Mouse (Mus musculus): ENCODE data around the gene Cnot10. TPM values are rescaled to one million over a fixed set of nuclear protein-coding genes. Genes with fewer than 3 reads are reported as not detected.
"Not testable (repeated sequence)": the region's sequence is repeated elsewhere in the genome, so short reads cannot be mapped to it uniquely, and the experiment has no call there.

The Cnot10 gene
- total RNA-seq, 2 experiments from 2014 or later: 51.4 to 56.1 TPM

DNA sequence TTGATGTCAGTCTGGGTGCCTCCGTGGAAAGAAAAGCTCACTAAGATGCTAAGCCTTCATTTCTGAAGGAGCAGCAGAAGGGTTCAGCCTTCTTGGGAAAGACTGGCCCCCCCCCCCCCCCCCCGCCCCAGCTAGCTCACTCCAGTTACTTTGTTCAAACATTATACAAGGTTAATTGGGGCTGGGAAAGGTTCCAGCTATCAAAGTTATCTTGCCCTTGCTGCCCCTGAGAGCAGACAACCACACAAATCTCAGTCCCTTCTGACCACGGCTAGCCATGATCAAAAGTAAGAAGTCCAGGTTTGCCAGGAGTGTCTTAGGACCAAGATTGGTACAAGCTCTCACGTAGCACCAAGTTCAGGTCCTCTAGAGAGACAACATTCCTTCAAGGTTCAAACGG is 29.0 kb upstream of the Cnot10 start:
- Histone ChIP-seq H3K27ac (no peak overlapping the region), H3K4me3 (no peak overlapping the region)
- TF ChIP-seq CTCF (conservative IDR thresholded peaks at IDR 0.05): no peak
- DNase-seq (ENCODE audit: low spot score in 2 of 2): no peak

DNA sequence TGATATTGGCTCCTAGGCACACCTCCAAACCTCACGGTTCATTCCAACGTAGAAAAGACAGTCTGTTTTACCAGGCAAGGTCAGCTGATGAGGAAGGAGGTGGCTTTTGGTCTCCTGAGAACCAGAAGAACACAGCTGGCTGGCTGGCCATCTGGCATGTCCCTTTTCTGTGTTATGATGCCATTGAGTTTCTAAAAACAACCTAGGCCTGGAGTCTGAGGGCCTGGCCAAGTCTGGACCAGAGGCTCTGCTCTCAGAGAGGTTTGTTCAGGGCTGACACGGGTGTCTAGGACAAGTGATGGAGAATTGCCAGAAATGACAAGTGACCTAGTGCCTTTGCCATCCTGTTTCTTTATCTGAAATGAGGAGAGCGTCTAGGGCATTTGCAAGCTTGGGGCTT is 28.1 kb upstream of the Cnot10 start:
- TF ChIP-seq CTCF (conservative IDR thresholded peaks at IDR 0.05): no peak

DNA sequence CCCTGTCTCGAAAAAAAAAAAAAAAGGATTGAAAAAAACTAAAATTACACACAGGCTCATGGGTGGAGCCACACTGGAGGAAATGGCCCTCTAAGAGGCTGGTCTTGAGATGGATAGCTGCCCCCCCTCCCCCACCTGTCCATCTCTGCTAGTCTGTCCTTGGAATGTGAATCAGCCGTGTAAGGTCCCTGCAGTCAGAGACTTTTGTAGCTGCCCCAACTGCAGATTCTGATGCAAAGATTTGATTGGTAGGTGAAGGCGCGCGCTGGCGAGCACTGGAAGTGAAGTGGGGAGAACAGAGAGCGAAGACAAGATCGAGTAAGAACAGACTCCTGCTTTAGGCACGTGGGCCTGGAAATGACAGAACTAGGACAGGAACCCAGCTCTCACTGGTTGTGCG is 26.9 kb upstream of the Cnot10 start:
- no peak overlapping the region for H3K4me3 ChIP-seq
- DNase-seq (ENCODE audit: low spot score in 2 of 2): no peak
- no peak for TF ChIP-seq CTCF (conservative IDR thresholded peaks at IDR 0.05)

More for the DNA sequence above, 28.1 kb upstream of the Cnot10 start:
- H3K4me3 ChIP-seq: no peak overlapping the region
- DNase-seq (ENCODE audit: low spot score in 2 of 2): no peak
- no peak overlapping the region for H3K27ac ChIP-seq

DNA sequence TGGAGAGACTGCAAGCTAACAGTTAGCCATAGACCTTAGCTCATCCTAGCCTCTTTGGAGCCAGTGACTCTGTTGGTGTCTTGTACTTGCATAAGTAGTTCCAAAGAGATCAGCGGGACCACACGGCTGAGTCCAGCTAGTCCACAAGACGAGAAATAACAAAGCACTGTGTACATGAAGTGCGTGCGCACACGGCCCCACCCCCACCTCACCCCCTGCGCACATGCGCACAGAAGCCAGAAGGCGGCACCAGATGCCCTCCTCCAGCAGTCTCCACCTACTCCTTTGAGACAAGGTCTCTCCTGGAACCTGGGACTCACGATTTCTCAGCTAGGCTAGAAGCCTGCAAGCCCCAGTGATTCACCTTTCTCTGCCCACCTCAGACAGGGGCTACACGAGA is 23.8 kb upstream of the Cnot10 start:
- DNase-seq (ENCODE audit: low spot score in 2 of 2): no peak
- Histone ChIP-seq H3K4me3 (no peak overlapping the region), H3K27ac (peak overlapping the region; percentile 1; the same call in 1 of the 2 replicates)
- TF ChIP-seq CTCF (conservative IDR thresholded peaks at IDR 0.05): no peak

More for the DNA sequence above, 26.9 kb upstream of the Cnot10 start:
- no peak overlapping the region for H3K27ac ChIP-seq

DNA sequence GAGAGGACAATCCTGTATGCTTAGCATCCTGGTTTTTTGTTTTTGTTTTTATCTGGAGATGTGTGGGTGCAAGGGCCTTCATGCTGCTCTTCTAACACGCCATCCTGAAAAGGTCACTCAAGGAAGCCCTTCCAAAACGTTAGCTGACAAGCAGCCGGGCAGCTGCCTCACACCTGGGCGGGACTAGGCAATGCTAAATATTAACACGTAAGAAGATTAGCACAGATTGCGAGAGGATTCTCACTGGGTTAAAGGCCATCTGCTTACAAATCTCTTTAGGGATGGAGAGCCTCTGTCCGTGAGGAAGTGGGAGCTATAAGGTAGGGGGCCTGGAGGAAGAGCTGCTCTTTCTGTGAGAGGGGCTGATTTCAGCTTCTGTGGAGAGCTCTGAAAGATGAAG is 22.0 kb upstream of the Cnot10 start:
- no peak for DNase-seq (ENCODE audit: low spot score in 2 of 2)
- Histone ChIP-seq H3K27ac (no peak overlapping the region), H3K4me3 (no peak overlapping the region)
- TF ChIP-seq CTCF (conservative IDR thresholded peaks at IDR 0.05): no peak

DNA sequence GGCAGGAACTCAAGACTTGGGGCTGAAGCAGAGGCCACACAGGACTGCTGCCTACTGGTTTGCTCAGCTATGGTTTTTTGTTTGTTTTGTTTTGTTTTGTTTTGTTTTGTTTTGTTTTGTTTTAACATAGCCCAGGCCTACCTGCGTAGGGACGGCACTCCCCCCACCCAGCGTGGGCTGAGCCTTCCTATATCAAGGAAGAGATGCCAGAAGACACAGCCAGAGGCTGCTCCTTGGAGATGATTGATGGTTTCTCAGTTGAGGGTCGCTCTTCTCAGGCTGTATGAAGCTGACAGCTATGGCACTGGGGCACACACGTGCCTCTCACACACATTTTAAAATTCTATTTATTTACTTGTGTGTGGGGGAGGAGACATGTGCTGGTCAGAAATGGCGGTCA is 21.0 kb upstream of the Cnot10 start:
- no peak for DNase-seq (ENCODE audit: low spot score in 2 of 2)
- H3K27ac ChIP-seq: peak overlapping the region; percentile 74
- TF ChIP-seq CTCF (conservative IDR thresholded peaks at IDR 0.05): no peak
- no peak overlapping the region for H3K4me3 ChIP-seq

DNA sequence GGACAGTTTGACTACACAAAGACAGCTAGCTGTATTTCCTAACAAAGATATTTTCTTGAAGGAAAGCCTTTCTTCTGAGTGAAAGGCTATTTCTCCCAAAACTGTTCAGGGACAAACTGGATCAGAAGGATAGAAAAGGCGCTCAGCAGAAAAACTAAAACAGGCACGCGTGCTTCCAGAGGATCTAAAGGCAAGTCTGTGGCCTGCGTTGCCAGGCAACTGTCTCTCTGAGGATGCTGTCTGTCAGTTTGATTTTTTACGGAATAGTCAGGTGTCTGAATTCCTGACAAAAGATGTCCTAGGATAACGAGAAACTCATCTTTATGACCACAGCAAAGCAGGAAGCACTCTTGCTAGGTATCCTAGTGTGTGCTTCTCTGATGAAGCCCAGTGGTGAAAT is 20.5 kb upstream of the Cnot10 start:
- Histone ChIP-seq H3K4me3 (no peak overlapping the region), H3K27ac (peak overlapping the region; percentile 74)
- no peak for TF ChIP-seq CTCF (conservative IDR thresholded peaks at IDR 0.05)
- no peak for DNase-seq (ENCODE audit: low spot score in 2 of 2)

DNA sequence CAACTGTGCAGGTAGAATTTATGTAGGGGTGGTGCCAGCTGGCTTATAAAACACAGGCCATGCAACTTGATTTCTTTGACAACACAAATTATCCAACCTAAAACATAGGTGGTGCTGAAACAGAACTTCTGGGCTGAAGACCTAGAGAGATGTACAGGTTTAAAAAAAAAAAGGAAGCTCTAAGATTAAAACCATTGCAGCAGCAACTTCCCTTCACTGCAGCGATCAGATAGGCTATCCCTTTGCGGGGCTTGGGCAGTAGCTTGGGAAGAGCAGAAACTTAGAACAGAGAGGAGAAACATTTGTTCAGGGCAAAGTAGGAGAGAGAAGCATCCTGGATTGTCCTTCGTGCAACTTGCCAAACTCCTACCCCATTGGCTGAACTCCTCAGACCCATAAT is 16.7 kb upstream of the Cnot10 start:
- H3K27ac ChIP-seq: no peak overlapping the region
- no peak for TF ChIP-seq CTCF (conservative IDR thresholded peaks at IDR 0.05)
- DNase-seq (ENCODE audit: low spot score in 2 of 2): no peak
- H3K4me3 ChIP-seq: no peak overlapping the region

DNA sequence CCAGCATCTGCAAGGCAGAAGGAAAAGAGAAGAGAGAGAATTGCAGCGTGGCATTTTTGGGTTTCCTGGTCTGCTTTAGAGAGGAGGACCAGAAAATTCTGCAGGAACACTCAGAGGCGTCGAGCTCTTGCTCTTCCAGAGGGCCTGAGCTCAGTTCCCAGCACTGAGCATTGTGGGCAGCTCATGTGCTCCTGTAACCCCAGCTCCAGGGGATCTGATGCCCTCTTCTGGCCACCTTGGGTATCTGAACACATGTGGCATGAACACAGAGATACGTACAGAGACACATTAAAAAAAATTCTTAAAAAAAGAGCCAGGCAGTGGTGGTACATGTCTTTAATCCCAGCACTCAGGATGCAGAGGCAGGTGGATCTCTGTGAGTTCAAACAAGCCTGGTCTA is 15.4 kb upstream of the Cnot10 start:
- peak; percentile 40 for TF ChIP-seq CTCF (conservative IDR thresholded peaks at IDR 0.05)
- no peak for DNase-seq (ENCODE audit: low spot score in 2 of 2)
- peak overlapping the region; percentile 79 for H3K27ac ChIP-seq
- H3K4me3 ChIP-seq: no peak overlapping the region

DNA sequence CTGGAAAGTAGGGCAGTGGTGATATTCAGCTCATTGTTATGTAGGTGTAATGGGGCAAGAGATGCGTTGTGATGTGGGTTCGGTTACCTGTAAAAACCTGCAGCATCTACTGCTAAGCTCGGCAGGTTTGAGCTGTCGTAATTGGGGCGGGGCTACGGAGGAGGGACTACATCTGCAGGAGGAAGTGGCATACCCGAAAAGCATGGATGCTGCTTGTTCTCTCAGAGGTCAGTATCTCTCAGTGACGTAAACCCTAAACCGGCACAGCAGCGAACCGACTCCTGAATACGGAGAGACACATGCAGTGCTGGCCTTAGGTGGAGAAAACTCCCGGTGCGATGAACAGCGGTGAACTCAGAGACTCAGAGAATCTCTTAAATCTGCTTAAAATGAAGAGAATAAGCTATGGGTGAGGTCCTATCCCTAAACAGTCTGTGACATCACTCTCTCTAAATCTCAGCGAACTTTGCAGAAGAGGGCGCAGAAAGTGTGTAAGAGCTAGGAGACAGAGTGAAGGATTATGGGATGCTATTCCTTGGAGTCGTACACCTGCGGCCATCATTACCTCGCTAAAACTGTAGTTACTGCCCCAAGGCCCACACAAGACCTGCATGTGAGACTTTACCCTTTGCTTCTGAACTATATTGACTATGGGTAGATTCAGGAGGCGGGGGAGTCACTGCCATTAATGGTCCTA is 11.1 kb upstream of the Cnot10 start:
- no peak for TF ChIP-seq CTCF (conservative IDR thresholded peaks at IDR 0.05)
- no peak overlapping the region for H3K4me3 ChIP-seq
- DNase-seq (ENCODE audit: low spot score in 2 of 2): no peak
- H3K27ac ChIP-seq: no peak overlapping the region

DNA sequence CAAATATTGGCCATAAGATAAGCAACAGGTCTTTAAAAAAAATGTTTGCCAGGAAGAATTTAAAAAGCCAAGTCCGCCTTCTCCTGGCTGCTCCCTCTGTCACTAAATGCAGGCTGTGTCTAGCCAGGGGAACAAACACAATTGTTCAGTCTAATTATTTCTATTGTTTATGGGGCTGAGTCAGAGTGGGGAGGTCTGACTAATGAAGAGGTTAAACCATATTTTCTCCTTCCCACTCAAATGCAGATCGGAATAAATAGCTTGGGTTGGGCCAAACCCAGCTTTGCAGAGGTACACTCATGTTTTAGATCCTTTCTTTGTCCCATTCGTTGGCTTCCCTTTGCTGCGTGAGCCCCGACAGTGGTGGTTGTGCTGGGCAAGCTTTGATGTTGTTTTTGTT is 9.4 kb upstream of the Cnot10 start:
- no peak for TF ChIP-seq CTCF (conservative IDR thresholded peaks at IDR 0.05)
- no peak overlapping the region for H3K4me3 ChIP-seq
- no peak for DNase-seq (ENCODE audit: low spot score in 2 of 2)
- H3K27ac ChIP-seq: no peak overlapping the region

DNA sequence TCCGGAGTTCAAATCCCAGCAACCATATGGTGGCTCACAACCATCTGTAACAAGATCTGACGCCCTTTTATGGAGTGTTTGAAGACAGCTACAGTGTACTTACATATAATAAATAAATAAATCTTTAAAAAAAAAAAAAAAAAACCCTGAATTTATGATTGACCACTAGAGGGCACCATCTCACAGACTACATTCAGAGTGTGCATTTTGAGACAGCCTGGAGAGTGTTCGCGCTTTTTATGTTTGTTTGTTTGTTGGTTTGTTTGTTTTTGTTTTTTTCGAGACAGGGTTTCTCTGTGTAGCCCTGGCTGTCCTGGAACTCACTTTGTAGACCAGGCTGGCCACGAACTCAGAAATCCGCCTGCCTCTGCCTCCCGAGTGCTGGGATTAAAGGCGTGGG is 8.5 kb upstream of the Cnot10 start:
- DNase-seq (ENCODE audit: low spot score in 2 of 2); H3K4me3 ChIP-seq; H3K27ac ChIP-seq: not testable (repeated sequence)
- peak; percentile 78 for TF ChIP-seq CTCF (conservative IDR thresholded peaks at IDR 0.05)

DNA sequence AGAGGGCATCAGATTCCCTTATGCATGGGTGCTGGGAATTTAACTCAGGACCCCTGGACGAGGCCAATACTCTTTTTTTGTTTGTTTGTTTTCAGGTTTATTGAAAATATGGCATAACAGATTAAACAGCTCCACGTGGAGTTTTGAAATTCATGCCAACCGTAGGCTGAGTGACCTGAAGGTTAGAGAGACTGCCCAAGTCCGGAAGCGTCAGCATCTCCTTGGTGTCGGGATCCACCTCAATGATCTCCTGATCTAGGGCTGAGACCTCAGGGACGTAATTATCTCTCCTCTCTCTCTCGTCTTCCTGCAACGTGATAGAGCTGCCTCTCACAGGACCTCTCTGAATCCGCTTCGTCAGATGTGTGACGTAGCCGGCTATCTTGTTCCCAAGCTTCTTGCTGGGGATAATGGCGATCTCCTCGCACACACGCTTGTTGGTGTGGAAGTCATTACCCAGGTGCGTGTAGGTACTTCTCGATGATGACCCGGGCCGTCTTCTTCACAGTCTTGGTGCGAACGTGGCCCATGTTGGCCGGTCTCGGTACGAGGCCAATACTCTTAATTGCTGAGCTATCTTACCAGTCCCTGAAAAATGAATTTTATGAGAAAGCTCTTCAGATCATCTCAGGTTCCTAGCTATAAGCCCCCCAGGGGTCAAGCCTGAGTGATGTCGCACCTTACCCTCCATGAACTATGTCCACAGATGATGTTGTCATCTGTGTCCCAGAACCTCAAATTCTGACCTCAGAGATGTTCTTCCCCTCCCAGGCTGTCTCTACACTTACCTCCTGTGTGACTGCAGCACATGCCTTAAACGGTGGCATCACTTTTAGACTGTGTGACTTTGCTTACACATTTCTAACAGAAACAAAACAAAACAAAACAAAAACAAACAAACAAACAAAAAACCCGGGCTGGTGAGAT is 7.8 kb upstream of the Cnot10 start:
- H3K4me3 ChIP-seq: no peak overlapping the region
- 0 out of 2 replicates have a peak, but pooled peaks have one; percentile 54 for TF ChIP-seq CTCF (conservative IDR thresholded peaks at IDR 0.05)
- no peak overlapping the region for H3K27ac ChIP-seq
- DNase-seq (ENCODE audit: low spot score in 2 of 2): no peak
